Mouse (Mus musculus): ENCODE data around the gene Abcb6.

DNA sequence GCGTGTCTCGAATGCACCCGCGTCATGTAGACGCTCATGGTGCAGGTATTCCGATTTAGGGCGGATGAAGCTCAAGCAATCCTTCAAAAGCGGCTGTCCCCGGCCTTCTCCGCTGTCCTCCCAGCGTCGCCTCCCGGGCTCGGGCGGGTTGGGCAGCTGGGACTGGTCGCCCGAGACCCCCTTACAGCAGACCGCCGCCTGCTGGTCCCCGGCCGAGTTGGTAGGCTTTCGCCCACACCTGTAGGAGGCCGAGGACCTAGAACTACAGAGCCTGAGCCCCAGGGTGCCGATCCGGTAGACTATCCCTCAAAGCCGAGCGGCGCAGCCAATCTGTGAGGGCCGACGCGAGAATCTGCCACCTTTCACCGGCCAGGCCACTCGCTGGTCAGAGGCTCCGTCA lies 39.3 kb upstream of the Abcb6 start, which contains the start of gene Tuba4a:
- TF ChIP-seq TAL1 (IDR thresholded peaks at IDR 0.05; ENCODE audit: low read length) = no peak
- no peak for TF ChIP-seq GATA1 (IDR thresholded peaks at IDR 0.05; ENCODE audit: low read length)

All from erythroblast, embryonic 14.5 days (primary cell).